Mouse (Mus musculus) lung, embryonic 16.5 days (tissue): ENCODE measurements at regions not wholly inside any gene's neighbourhood (a gene's known extent, or its start where the extent isn't known, plus 50 kb on each side); places are given as distances from the start of the nearest gene placed in this dataset.

Experiments used
- ATAC-seq: fragments of 200-750 bp; cut with Nextera tagmentation; 2 replicates; pipeline ENCODE4 v1.8.0; 2017; ENCODE audit warnings: low read depth, mild to moderate bottlenecking, moderate library complexity
- H3K27ac ChIP-seq: fragments of 300-500 bp; sonication (generic); 2 replicates; pipeline ENCODE4 v1.5.1; 2014; ENCODE audit warnings: mild to moderate bottlenecking, control low read depth, low read length
- H3K27me3 ChIP-seq: fragments of 300-500 bp; sonication (generic); 2 replicates; pipeline ENCODE4 v1.6.1; 2014; ENCODE audit warnings: low read depth, low read length, mixed read lengths; ENCODE audit not compliant: control insufficient read depth, insufficient read depth
- H3K36me3 ChIP-seq: fragments of 300-500 bp; sonication (generic); 2 replicates; pipeline ENCODE4 v1.6.1; 2014; ENCODE audit warnings: low read length; ENCODE audit not compliant: control insufficient read depth, insufficient read depth
- H3K4me1 ChIP-seq: fragments of 300-500 bp; sonication (generic); replicated peaks from 2 replicates; pipeline ENCODE4 v1.6.1; 2014; ENCODE audit warnings: low read length, mixed read lengths; ENCODE audit not compliant: control insufficient read depth, insufficient read depth
- H3K4me2 ChIP-seq: fragments of 300-500 bp; sonication (generic); 2 replicates; pipeline ENCODE4 v1.6.1; 2014; ENCODE audit warnings: low read depth, low read length, control low read depth
- H3K4me3 ChIP-seq: fragments of 300-500 bp; sonication (generic); 2 replicates; pipeline ENCODE4 v1.5.1; 2014; ENCODE audit warnings: mild to moderate bottlenecking, low read length, control low read depth
- H3K9ac ChIP-seq: fragments of 300-500 bp; sonication (generic); 2 replicates; pipeline ENCODE4 v1.6.1; 2014; ENCODE audit warnings: low read length, control low read depth
- H3K9me3 ChIP-seq: fragments of 300-500 bp; sonication (generic); 2 replicates; pipeline ENCODE4 v1.6.1; 2016; ENCODE audit warnings: low read length; ENCODE audit not compliant: control insufficient read depth
- WGBS: fragments of 180-500 bp; shearing (Covaris S2); extraction: QIAGEN DNeasy Blood & Tissue Kit; methylation state at CpG from one replicate; pipeline ENCODE4 v1.1.7; 2014; 5-methylcytosine and 5-hydroxymethylcytosine counted together

- 38% methylated on average over 6 of the region's 6 CpGs for WGBS
- H3K9me3 ChIP-seq: no peaks in the 10 kb centered on the region
- no peak overlapping the region for H3K9ac ChIP-seq
- H3K27me3 ChIP-seq: no peaks in the 10 kb centered on the region
- no peak overlapping the region for H3K4me3 ChIP-seq
- no peak overlapping the region for H3K4me2 ChIP-seq
- H3K36me3 ChIP-seq: no peaks in the 10 kb centered on the region
- 0 out of 2 replicates have a peak, but pooled peaks cover 2% of the 10 kb centered on the region for H3K4me1 ChIP-seq
- ATAC-seq: no peak
- H3K27ac ChIP-seq: no peak overlapping the region
Observed at GRCm38 (mm10) chr3:49842119-49842518, 85.0 kb upstream of the Pcdh18 start.

- no peak for ATAC-seq
- Histone ChIP-seq H3K9me3 (no peaks in the 10 kb centered on the region), H3K4me1 (0 out of 2 replicates have a peak, but pooled peaks cover 2% of the 10 kb centered on the region), H3K4me2 (no peak overlapping the region), H3K4me3 (no peak overlapping the region), H3K9ac (no peak overlapping the region), H3K36me3 (no peaks in the 10 kb centered on the region), H3K27me3 (no peaks in the 10 kb centered on the region), H3K27ac (no peak overlapping the region)
- 76% methylated on average over 10 of the region's 10 CpGs for WGBS
Observed at GRCm38 (mm10) chr3:49840448-49841156, 83.5 kb upstream of the Pcdh18 start.

GRCm38 (mm10) chr3:49814401-49814800 is 57.3 kb upstream of the Pcdh18 start:
- no peak overlapping the region for H3K27ac ChIP-seq
- no peaks in the 10 kb centered on the region for H3K9me3 ChIP-seq
- no peak overlapping the region for H3K4me2 ChIP-seq
- H3K27me3 ChIP-seq: no peaks in the 10 kb centered on the region
- 41% methylated on average over 5 of the region's 5 CpGs for WGBS
- no peaks in the 10 kb centered on the region for H3K36me3 ChIP-seq
- peak; percentile 51; the same call in 1 of the 2 replicates for ATAC-seq
- H3K4me1 ChIP-seq: no peaks in the 10 kb centered on the region
- no peak overlapping the region for H3K9ac ChIP-seq
- no peak overlapping the region for H3K4me3 ChIP-seq

- Histone ChIP-seq H3K4me3 (no peak overlapping the region), H3K27me3 (no peaks in the 10 kb centered on the region), H3K4me2 (no peak overlapping the region), H3K4me1 (peaks cover 4% of the 10 kb centered on the region; the same call in 1 of the 2 replicates), H3K9me3 (no peaks in the 10 kb centered on the region), H3K36me3 (no peaks in the 10 kb centered on the region), H3K27ac (peak overlapping the region; percentile 21; the same call in 1 of the 2 replicates), H3K9ac (no peak overlapping the region)
- 34% methylated on average over 5 of the region's 5 CpGs for WGBS
- ATAC-seq: no peak
Observed at GRCm38 (mm10) chr3:49807721-49808120, 50.6 kb upstream of the Pcdh18 start.

- Histone ChIP-seq H3K4me1 (peaks cover 4% of the 10 kb centered on the region; the same call in 1 of the 2 replicates), H3K9me3 (no peaks in the 10 kb centered on the region), H3K27ac (peak overlapping the region; percentile 21; the same call in 1 of the 2 replicates), H3K27me3 (no peaks in the 10 kb centered on the region), H3K36me3 (no peaks in the 10 kb centered on the region), H3K4me2 (no peak overlapping the region), H3K4me3 (no peak overlapping the region), H3K9ac (no peak overlapping the region)
- 15% methylated on average over 1 of the region's 1 CpGs for WGBS
- ATAC-seq: peak; percentile 79
Observed at GRCm38 (mm10) chr3:49807280-49807679, 50.2 kb upstream of the Pcdh18 start.
